Mouse (Mus musculus) liver, adult 2 months (tissue): ENCODE results near the gene Arg1.

ENCODE experiments used
- CTCF ChIP-seq: fragments of 200-500 bp; IDR thresholded peaks from 2 replicates; pipeline ENCODE4 v1.5.1; 2011; ENCODE audit warnings: low read depth, low read length, control low read depth
- POLR2A ChIP-seq: fragments of 200-500 bp; IDR thresholded peaks from 2 replicates; pipeline ENCODE4 v1.6.1; 2011; ENCODE audit warnings: low read length, control low read depth; ENCODE audit not compliant: insufficient read depth; ENCODE audit errors: extremely low read depth

DNA sequence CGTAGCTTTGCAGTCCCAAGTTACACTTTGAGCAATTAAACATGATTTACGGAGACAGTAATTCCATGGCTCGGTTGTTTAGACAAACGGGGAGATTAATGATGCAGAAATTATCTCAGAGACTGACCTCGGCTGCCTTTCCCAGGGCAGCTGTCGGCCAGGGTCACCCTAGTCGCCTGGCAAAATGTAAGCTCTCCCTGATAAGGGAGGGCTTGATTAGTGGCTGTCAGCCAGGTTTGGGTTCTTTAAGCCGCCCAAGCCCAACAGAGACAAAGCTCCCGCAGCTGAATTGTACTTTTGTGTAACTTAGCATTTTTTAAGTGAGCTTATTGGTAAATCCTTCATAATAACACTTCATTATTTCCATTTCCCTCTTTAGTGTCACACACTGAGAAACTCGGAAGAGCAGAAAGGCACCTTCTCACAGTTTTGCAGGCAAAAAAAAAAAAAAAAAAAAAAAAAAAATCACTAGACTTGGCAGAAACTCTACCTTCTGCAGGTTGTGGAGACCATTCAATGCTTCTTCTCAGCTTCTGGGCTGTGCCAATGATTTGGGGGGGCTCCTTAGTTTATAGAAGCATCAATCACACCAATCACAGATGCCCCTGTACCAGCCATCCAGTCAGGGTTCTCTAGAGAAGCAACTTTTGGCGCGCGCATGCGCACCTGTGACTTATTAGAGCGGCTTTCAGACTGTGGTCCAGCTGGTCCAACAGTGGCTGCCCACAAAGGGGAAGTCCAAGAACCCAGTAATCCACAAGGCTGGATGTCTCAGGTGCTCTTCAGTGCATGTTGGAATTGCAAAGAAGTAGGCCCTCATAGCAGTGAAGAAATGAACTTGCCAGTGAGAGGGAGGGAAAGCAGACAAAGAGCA, 32.0 kb upstream of the Arg1 start:
- TF ChIP-seq POLR2A (no peak), CTCF (no peak)
